Mouse (Mus musculus) heart, postnatal 14 days (tissue): Measurements from ENCODE around the gene Palm3. TPM values are rescaled to one million over a fixed set of nuclear protein-coding genes. Genes with fewer than 3 reads are reported as not detected.
"Not testable (repeated sequence)": the region's sequence is repeated elsewhere in the genome, so short reads cannot be mapped to it uniquely, and the experiment has no call there.

Source experiments
- DNase-seq, 2 experiments: peaks; one replicate each; pipeline ENCODE4 v3.0.0; 2021 to 2022
- intact Hi-C: fragments of 180-260 bp; cut with DNase I; formaldehyde crosslinking; loops from one replicate; pipeline ENCODE4 v1.15.1; 2025
- long read RNA-seq, 2 experiments: library from polyadenylated mRNA; stranded (forward); transcript quantifications; one replicate each; pipeline ENCODE4 v2.0.0; 2021
- total RNA-seq, 2 experiments: library from RNA; stranded (reverse); gene quantifications; 2 replicates each; pipeline ENCODE4 v1.2.3; 2021

The Palm3 gene
- total RNA-seq, result under 1 TPM; 0.26 to 0.27 TPM
- long read RNA-seq, experiment 1, partial matches to known transcripts, result 2 of 3 reads
- long read RNA-seq, experiment 1, other reads (novel, unspliced or antisense), result 1 of 3 reads
- long read RNA-seq, experiment 2, result 0 reads

- intact Hi-C loops, result no loop called here
- DNase-seq, result no peak
Measured at GRCm38 (mm10) chr8:84021096-84021495, at the start of gene Palm3. Palm3 (plus strand) TSS chr8:84021471.

- intact Hi-C loops, result no loop called here
- no peak for DNase-seq
Measured at GRCm38 (mm10) chr8:83971661-83972060, 49.6 kb upstream of the Palm3 start.

GRCm38 (mm10) chr8:83972150-83973120, 48.8 kb upstream of the Palm3 start, which contains the start of gene Prkaca:
Prkaca (plus strand) TSS chr8:83972993.
- intact Hi-C loops, result no loop called here
- DNase-seq, result peak; percentile 97 to 98

GRCm38 (mm10) chr8:83973161-83974031, 47.9 kb upstream of the Palm3 start:
- intact Hi-C loops, result loop anchor here (2.0 kb wide), 1 partner anchor 23 kb away; the partner anchor contains the start of gene Samd1
- no peak for DNase-seq

- DNase-seq, result no peak
- intact Hi-C loops, result loop anchor here (2.0 kb wide), 1 partner anchor 22 kb away; the partner anchor contains the start of gene Samd1
Measured at GRCm38 (mm10) chr8:83974521-83974920, 46.8 kb upstream of the Palm3 start.

GRCm38 (mm10) chr8:83976101-83976630, 45.1 kb upstream of the Palm3 start:
- peak in 1 of 2 experiments; percentile 19 for DNase-seq
- intact Hi-C loops, result no loop called here

- peak in 1 of 2 experiments; percentile 15 for DNase-seq
- intact Hi-C loops, result no loop called here
Measured at GRCm38 (mm10) chr8:83976779-83977350, 44.4 kb upstream of the Palm3 start.

- intact Hi-C loops, result no loop called here
- DNase-seq, result peak in 1 of 2 experiments; percentile 23
Measured at GRCm38 (mm10) chr8:83977646-83978045, 43.6 kb upstream of the Palm3 start.

GRCm38 (mm10) chr8:83978200-83978599, 43.1 kb upstream of the Palm3 start:
- intact Hi-C loops, result no loop called here
- no peak for DNase-seq

- intact Hi-C loops, result no loop called here
- peak; percentile 56 to 70 for DNase-seq
Measured at GRCm38 (mm10) chr8:83980250-83980649, 41.0 kb upstream of the Palm3 start.

GRCm38 (mm10) chr8:83980845-83981244, 40.4 kb upstream of the Palm3 start:
- intact Hi-C loops, result no loop called here
- peak; percentile 79 to 87 for DNase-seq

GRCm38 (mm10) chr8:83981533-83981932, 39.7 kb upstream of the Palm3 start:
- no peak for DNase-seq
- intact Hi-C loops, result no loop called here

GRCm38 (mm10) chr8:83982449-83982848, 38.8 kb upstream of the Palm3 start:
- no peak for DNase-seq
- intact Hi-C loops, result no loop called here

- DNase-seq, intact Hi-C loops: not testable (repeated sequence)
Measured at GRCm38 (mm10) chr8:83983222-83983621, 38.0 kb upstream of the Palm3 start.

- no peak for DNase-seq
- intact Hi-C loops, result no loop called here
Measured at GRCm38 (mm10) chr8:83989243-83989642, 32.0 kb upstream of the Palm3 start.

GRCm38 (mm10) chr8:83990170-83990569, 31.1 kb upstream of the Palm3 start:
- no peak for DNase-seq
- intact Hi-C loops, result no loop called here

- intact Hi-C loops, result no loop called here
- no peak for DNase-seq
Measured at GRCm38 (mm10) chr8:83992488-83992887, 28.8 kb upstream of the Palm3 start.

- DNase-seq, result no peak
- intact Hi-C loops, result no loop called here
Measured at GRCm38 (mm10) chr8:83994030-83994429, 27.2 kb upstream of the Palm3 start.

- peak in 1 of 2 experiments; percentile 13 for DNase-seq
- intact Hi-C loops, result loop anchor here (2.0 kb wide), 1 partner anchor 21 kb away; no protein-coding TSS in a partner anchor
Measured at GRCm38 (mm10) chr8:83995973-83996372, 25.3 kb upstream of the Palm3 start.
